Mouse (Mus musculus) bone marrow macrophage, adult 2 months (primary cell): ENCODE results near the gene Ccdc163. TPM values are rescaled to one million over a fixed set of nuclear protein-coding genes. Genes with fewer than 3 reads are reported as not detected.
"Not testable (repeated sequence)": the region's sequence is repeated elsewhere in the genome, so short reads cannot be mapped to it uniquely, and the experiment has no call there.

Source experiments
- H3K27ac ChIP-seq: 2 replicates; pipeline ENCODE4 v1.5.1; 2012; ENCODE audit warnings: low read depth, low read length; ENCODE audit not compliant: insufficient read depth
- H3K4me1 ChIP-seq: 2 replicates; pipeline ENCODE4 v1.6.1; 2012; ENCODE audit warnings: low read length; ENCODE audit not compliant: control insufficient read depth, insufficient read depth
- H3K4me3 ChIP-seq: 2 replicates; pipeline ENCODE4 v1.5.1; 2012; ENCODE audit warnings: mild to moderate bottlenecking, low read length, moderate library complexity; ENCODE audit not compliant: insufficient read depth
- CTCF ChIP-seq: IDR thresholded peaks from 2 replicates; pipeline ENCODE4 v1.5.1; 2012; ENCODE audit warnings: low read depth, mild to moderate bottlenecking, low read length, moderate library complexity
- POLR2A ChIP-seq: IDR thresholded peaks from 2 replicates; pipeline ENCODE4 v1.6.1; 2012; ENCODE audit warnings: mild to moderate bottlenecking, low read depth, low read length, borderline replicate concordance
- polyA plus RNA-seq: library from polyadenylated mRNA; stranded (reverse); fragments of >200 nt; gene quantifications from 2 replicates; pipeline ENCODE4 v1.2.4, GENCODE M21; 2012; ENCODE audit not compliant: missing spikeins, insufficient read depth, insufficient read length

Gene Ccdc163
- polyA plus RNA-seq, 1 experiment, result 54.8 TPM

GRCm38 (mm10) chr4:116679141-116679540 lies 29.2 kb upstream of the Ccdc163 start:
- peaks cover 44% of the 10 kb centered on the region for H3K4me1 ChIP-seq
- H3K4me3 ChIP-seq, result no peak overlapping the region
- TF ChIP-seq CTCF, result no peak
- no peak for TF ChIP-seq POLR2A
- no peak overlapping the region for H3K27ac ChIP-seq

- H3K27ac ChIP-seq, H3K4me3 ChIP-seq: not testable (repeated sequence)
- peaks cover 54% of the 10 kb centered on the region for H3K4me1 ChIP-seq
These were observed 27.8 kb upstream of the Ccdc163 start for GRCm38 (mm10) chr4:116680521-116680920.

DNA sequence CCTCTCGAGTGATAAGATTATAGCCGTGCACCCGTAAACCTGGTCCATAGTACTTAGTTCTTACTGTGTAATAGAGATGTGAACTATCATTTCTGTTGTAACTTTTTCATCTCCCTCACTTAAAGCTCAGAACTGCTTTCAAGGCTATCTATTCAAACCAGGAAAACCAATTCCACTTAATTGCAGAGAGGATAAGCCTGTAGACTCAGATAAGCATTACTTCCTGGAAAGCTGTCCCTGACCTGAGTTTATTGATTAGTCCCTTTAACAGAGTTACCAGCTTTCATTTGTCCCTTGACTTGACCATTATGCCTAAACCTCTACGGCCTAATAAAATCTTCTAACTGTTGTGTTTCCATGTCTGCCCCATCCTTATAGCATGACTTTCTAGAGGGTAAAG lies 24.4 kb upstream of the Ccdc163 start:
- H3K4me1 ChIP-seq, result peaks cover 37% of the 10 kb centered on the region
- no peak for TF ChIP-seq CTCF
- no peak for TF ChIP-seq POLR2A
- no peak overlapping the region for H3K4me3 ChIP-seq
- H3K27ac ChIP-seq, result peak overlapping the region; percentile 82

- TF ChIP-seq CTCF (no peak), POLR2A (no peak)
- Histone ChIP-seq H3K4me3 (peak overlapping the region; percentile 78; the same call in 1 of the 2 replicates), H3K27ac (peak overlapping the region; percentile 82), H3K4me1 (peaks cover 34% of the 10 kb centered on the region)
These were observed 23.6 kb upstream of the Ccdc163 start for GRCm38 (mm10) chr4:116684665-116685064.

DNA sequence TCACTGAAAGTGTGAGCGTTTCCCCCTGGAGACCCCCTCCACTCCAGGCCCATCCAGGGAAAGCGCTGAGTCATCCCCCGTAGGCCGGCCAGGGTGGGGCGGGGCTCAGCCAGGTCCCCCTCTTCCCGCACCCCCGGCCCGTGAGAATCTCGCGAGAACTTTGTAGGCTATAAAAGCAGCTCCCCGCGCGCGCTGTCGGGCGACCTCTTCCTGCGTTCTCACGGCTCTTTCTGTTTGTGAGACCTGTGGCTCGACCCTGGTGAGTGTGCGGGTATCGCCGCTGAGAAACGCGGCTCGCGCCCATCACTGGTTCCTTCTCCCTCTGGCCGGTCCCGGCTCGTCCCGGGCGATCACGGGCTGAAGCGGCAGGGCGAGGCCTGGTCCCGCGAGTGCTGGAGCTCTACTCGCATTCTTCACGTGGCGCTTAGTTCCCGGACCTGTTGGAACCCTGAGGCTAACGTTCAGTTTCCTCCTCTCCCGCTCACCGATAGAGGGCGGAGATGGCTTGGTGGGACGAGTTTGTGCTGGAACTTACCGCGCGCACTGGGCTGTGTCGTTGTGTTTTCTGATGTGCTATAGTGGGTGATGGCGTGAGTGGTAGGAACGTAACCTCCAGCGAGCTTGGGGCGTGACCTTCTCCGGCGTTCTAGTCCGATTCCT lies 22.8 kb upstream of the Ccdc163 start, which contains the start of gene Prdx1:
Gene Prdx1 (plus strand): TSS at position 143 of the 660 bp plus-strand sequence.
- peak within 1 kb of the TSS; percentile 82 for H3K27ac ChIP-seq
- peaks cover 33% of the 10 kb centered on the region for H3K4me1 ChIP-seq
- H3K4me3 ChIP-seq, result peak within 1 kb of the TSS; percentile 78
- peak; percentile 93 for TF ChIP-seq POLR2A
- no peak for TF ChIP-seq CTCF

DNA sequence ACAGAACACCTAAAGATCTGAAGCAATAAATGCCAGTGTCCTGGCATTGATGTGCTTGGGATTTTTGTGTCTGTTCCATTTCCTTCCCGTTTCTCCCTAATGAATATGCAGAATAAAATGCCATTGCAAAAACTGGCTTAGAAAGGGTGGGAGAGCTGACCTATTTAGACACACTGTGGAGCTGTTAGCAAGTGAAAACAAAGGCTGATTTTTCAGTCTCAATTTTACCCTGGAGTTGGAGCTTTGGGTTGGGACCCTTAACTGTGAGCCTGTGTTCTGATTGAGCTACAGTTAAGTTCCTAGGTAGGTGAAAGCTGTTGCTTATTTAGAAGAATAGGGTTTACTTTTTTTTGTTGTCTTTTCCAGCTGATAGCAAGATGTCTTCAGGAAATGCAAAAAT lies 21.3 kb upstream of the Ccdc163 start:
- Histone ChIP-seq H3K4me3 (peak overlapping the region; percentile 78), H3K27ac (peak overlapping the region; percentile 82), H3K4me1 (peaks cover 37% of the 10 kb centered on the region)
- TF ChIP-seq POLR2A (no peak), CTCF (no peak)

GRCm38 (mm10) chr4:116689309-116689876 lies 18.9 kb upstream of the Ccdc163 start:
- no peak overlapping the region for H3K27ac ChIP-seq
- no peak for TF ChIP-seq CTCF
- no peak for TF ChIP-seq POLR2A
- peaks cover 20% of the 10 kb centered on the region for H3K4me1 ChIP-seq
- H3K4me3 ChIP-seq, result peak overlapping the region; percentile 35

- TF ChIP-seq POLR2A (no peak), CTCF (no peak)
- H3K27ac ChIP-seq, result no peak overlapping the region
- peaks cover 13% of the 10 kb centered on the region for H3K4me1 ChIP-seq
- H3K4me3 ChIP-seq, result no peak overlapping the region
These were observed 16.2 kb upstream of the Ccdc163 start for GRCm38 (mm10) chr4:116692146-116692545.

DNA sequence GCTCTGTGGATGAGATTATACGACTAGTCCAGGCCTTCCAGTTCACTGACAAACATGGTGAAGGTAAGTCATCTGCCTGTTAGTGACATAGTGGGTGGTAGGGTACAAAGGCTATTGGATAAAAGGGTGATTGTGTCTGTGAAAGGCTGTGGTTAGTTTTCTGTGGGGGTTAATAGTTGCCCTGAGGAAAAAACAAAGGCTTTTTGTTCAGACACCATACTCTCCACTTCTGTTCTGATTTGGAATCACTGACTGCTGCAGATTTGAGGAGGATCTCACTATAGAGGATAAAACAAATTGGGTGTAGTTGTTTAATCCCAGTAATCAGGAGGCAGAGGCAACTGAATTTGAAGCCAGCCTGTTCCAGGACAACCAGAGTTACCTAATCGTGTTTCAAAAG lies 14.5 kb upstream of the Ccdc163 start:
- no peak overlapping the region for H3K4me3 ChIP-seq
- TF ChIP-seq CTCF (no peak), POLR2A (no peak)
- peaks cover 9% of the 10 kb centered on the region for H3K4me1 ChIP-seq
- no peak overlapping the region for H3K27ac ChIP-seq

DNA sequence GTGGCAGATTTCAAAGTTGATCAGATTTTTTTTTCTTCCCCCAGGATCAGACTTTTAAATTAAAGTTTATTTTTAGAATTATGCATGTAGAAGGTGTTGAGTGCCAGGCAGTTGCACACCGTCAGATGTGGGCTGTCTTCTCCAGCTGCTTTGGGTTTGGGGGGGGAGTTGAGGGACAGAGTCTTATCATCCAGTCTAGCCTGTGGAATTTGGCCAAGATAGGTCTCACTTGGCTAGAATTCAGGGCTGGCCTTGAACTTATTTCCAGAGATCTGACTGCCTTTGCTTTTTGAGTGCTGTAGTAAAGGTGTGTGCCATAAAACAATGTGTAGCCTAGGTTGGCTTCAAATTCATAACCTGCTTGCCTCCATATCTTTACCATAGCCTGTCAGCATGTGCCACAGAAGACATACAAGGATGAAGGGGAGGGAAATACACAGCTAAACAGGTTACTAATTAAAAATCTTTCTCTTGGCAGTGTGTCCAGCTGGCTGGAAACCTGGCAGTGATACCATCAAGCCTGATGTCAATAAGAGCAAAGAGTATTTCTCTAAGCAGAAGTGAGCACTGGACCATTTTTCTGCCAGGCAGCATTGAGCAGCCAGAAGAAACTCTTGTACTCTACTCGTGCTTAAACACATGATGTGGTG lies 9.5 kb upstream of the Ccdc163 start:
- H3K4me3 ChIP-seq, result no peak overlapping the region
- H3K27ac ChIP-seq, result no peak overlapping the region
- H3K4me1 ChIP-seq, result no peaks in the 10 kb centered on the region; the same call in 1 of the 2 replicates
- no peak for TF ChIP-seq CTCF
- no peak for TF ChIP-seq POLR2A
